Mouse (Mus musculus) neural tube, embryonic 11.5 days (tissue): Measurements from ENCODE around the gene Gm14409. TPM values are rescaled to one million over a fixed set of nuclear protein-coding genes. Genes with fewer than 3 reads are reported as not detected.

Experiments used
- polyA plus RNA-seq: library from polyadenylated mRNA; unstranded; fragments of >200 nt; fragmentation: Nextera tagmentation; extraction: Ambion mirVana; gene quantifications from 2 replicates; pipeline ENCODE4 v1.2.1, GENCODE M21; 2014

The Gm14409 gene
- polyA plus RNA-seq, 1 experiment from 2014 or later, result not detected

Other genes with a start within 250 kb of the Gm14409 start
- not detected in 2 replicates for gene Gm14401, start 192.7 kb downstream of the Gm14409 start, polyA plus RNA-seq
- gene Gm14410, start 60.6 kb downstream of the Gm14409 start, polyA plus RNA-seq, result 22.8 and 28.3 TPM in 2 replicates
- gene Gm14412, start 57.3 kb upstream of the Gm14409 start, polyA plus RNA-seq, result 0.24 and 0.26 TPM in 2 replicates
- gene Gm14418, start 131.3 kb upstream of the Gm14409 start, polyA plus RNA-seq, result 3.9 and 4.7 TPM in 2 replicates
- 8.3 and 10.0 TPM in 2 replicates for gene Zfp970, start 197.7 kb upstream of the Gm14409 start, polyA plus RNA-seq
- 3.5 and 4.2 TPM in 2 replicates for gene Gm14403, start 231.2 kb upstream of the Gm14409 start, polyA plus RNA-seq